Mouse (Mus musculus): ENCODE measurements around the gene Ildr1.
A peak's percentile ranks its signal among the peaks of the same experiment; 100 is the strongest.

Ildr1 gene

DNA sequence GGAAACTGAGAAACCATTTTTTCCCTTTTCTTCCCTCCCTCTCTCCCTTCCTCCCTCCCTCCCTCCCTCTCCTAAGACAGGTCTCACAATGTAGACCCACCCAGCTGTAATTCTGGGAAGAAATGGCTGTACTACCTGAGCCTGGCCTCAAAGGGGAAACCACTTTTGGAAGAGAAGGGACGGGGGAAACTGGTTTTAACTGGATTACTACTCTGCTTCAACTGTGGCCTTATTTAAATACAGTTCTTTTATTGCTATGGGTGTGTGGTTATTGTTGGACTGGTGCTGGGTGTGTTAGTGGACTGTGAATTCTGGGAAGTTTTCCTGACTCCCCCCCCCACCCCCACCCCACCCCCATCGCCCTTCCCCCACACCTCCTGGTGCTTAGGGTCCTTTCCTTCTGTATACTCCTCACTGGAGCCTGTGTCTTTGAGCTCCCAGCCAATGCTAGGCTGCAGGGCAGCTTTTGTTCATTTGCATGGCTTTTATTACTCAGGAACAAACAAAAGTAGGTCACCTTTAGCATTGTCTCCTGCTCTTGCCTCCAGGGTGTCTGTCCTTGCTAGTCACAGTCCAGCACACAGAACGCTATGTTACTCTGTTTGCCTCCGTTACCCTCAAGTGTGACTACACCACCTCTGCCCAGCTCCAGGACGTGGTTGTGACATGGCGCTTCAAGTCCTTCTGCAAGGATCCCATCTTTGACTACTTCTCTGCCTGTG, 14.1 kb downstream of the Ildr1 start:
- DNase-seq, result no peak

DNA sequence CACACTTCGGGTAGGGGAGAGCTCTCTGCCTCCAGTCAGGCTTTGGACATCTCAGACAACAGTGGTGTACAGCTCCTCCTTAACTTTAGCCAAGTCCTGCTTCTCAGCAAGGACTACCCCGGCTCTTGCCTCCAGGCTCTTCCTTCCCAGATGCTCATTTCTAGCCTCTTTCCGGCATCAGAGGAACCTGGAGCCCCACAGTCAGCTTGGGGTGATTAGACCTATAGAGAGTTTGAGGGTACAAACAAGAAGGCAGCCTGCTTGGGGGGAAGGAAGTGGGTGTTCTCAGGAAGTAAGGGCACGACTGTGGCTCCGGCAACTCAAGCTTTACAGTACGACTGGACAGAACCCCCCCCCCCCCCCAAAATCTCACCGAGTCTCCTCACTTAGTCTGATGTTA, 15.0 kb downstream of the Ildr1 start:
- no peak for DNase-seq

DNA sequence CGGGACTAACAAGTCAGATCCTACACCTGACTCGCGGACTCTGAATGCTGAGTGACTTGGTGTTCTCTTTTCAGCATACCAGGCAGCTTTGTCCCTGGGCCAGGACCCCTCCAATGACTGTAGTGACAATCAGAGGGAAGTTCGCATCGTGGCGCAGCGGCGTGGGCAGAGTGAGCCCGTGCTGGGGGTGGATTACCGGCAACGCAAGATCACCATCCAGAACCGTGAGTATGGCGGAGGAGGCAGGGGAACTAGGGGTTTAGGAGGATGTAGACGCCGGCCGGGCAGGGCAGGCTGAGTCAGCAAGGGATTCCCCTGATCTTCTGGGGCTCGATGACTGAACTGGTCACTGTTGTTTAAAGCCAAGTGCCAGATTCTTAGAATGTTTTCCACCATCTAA, 15.6 kb downstream of the Ildr1 start:
- no peak for DNase-seq

DNA sequence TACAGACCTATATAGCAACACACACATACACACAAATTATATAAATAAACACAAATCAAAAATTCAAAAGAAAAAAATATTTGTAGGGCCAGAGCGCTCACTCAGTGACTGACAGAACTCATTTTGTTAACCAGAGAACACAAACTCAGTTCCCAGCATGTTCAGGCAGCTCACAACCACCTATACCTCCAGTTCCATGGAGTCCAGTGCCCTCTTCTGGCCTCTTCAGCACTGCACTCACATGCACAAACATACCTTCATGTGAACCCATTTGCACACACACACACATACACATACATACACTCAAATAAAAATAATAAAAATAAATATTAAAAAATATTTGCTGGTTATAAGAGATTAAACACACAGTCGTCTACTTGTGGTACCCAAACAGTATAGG, 17.0 kb downstream of the Ildr1 start:
- no peak for DNase-seq

DNA sequence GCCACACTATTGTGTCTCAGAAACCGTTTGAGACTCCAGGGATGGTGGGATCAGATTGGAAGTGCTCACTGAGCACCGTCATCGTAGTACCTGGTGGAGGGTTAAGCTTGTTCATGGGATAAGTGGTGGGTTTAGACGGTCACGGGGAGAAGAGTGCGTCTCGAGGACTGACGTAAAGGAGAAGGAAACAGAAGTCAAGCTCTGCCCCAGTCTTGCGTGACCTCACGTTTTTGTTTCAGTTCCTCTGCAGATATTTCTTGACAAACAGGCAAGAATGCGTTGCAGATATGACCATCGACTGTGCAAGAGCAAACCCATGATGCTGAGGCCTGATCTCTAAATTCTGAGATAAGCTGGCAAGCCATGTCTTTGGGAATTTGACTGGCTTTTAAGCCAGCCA, 18.0 kb downstream of the Ildr1 start:
- no peak for DNase-seq

DNA sequence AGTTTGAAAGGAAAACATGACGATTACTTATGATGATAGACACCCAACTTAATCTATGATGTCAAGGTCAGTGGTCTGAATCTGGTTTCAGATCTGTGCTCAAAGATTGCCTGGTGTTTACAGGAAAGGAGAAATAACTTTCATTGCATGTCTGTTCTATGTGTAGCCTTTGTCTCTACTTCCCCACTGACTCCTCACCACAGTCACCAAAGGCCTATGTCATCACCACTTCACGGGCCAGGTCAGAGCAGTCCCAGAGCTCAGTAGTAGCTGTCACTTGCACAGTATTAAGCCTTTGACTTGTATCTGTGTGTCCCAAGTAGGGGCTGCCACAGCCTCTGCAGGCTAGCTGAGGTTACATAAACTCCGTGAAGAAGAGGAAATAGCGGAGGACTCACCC, 23.7 kb downstream of the Ildr1 start:
- no peak for DNase-seq

DNA sequence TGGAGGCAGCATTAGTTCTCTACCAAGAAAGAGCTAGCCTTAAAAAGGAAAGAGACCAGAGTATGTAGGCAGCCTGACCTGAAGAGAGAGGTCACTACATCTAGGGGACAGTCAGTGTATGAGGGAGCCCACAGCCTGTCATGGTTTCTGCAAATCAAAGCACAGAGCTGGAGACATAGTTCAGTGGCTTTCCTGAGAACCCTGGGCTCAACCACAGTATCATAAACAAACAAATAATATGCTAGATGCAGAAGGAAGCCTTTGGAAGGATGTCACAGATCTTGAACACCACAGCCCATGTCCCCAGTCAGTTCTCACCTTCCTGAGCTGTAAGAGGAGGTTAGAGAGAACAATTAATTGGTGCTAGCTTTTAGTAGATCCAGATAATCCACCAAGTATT, 24.9 kb downstream of the Ildr1 start:
- no peak for DNase-seq

DNA sequence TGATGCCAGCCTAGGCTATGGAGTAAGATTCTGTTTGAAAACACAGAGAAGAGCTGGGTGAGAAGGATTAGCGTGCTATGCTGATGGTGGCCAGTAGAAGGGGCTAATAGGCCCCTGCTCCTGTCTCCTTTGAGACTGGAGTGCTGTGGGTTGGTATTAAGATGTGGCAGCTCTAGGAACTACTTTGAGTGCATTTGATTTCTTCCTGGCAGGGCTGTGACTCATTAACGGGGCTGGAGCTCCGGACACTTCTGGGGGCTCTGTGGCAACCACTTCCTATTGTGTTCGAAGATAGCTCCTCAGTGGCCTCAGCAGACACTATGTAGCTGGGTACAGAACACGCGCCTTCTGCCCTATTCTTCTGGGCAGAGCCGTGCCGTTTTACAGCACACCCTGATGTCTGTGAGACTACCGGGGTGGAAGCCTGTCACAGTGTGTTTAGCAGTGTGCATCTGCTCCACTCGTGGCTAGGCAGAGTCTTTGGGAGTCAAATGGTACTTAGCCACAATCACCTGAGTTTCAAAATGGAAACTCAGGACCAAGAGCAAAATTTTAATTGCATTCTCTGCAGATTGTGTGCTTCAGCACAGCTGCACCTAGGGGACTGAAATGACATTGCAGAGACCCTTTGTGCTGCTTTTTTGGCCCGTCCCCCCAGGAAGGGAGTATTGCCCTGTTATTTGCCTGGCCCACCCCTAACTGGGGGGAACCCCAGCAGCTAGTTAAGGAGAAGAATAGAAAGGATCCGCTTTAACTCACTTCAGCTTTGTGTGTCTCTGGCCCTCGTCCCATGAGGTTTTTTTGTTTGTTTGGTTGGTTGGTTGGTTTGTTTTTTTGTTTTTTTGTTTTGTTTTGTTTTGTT, 26.6 kb downstream of the Ildr1 start:
- no peak for DNase-seq

DNA sequence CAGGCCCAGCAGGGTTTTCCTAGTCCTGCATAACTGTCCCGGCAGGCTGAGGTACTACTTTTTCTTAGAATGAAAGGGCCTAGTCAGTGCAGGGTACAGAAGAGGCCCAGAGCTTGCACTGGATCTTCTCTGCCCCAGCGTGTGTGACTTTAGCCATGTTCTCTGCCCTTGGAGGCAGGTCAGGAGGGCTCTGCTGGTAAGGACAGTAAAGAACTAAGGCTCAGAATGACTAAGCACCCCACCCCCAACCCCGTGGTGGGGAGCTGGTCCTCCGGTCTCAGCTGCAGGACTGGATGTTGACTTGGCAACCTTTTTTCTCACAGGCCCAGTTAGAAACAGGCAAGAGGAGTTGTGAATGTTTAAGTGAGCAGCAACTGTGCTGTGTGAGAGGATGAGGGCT, 29.0 kb downstream of the Ildr1 start:
- no peak for DNase-seq

DNA sequence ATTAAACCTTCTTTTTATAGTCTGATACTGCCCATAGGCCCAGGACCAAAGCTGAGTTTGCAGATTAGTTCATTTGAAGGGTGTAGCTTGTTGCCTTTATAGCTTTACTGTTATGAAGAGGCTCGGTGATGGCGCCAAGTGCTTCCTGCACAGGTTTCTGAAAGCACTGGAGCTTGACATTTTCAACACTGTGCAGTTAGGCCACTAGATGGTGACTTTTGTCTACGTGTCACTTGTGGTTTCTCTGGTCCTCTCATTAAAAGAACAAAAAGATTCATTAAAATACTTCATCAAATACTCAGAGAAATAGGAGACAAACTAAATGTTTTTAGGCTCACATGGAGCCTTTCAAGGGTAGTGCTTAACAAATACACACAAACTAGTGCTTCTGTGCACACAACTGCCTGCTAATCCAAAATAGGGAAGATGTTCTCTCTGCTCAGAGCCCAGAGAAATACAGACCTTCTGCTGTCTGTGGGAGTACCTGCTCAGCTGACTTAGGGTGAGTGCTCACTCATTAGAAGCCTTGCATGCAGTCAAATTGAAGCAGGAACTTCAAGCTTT, 30.2 kb downstream of the Ildr1 start:
- DNase-seq, result no peak

DNA sequence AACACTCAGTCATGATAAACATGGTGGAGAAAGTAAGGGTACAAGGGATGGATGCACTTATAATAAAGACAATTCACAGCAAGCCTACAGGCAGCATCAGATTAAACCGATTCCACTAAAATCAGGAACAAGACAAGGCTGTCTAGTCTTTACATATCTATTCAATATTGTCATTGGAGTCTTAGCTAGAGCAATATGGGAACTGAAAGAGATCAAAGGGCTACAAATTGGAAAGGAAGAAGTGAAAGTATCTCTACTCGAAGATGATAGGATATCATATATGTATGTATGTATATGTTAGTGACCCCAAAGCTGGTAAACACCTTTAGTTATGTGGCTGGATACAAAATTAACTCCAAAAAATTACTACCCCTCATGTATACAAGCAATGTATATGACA, 35.2 kb downstream of the Ildr1 start:
- DNase-seq, result no peak

DNA sequence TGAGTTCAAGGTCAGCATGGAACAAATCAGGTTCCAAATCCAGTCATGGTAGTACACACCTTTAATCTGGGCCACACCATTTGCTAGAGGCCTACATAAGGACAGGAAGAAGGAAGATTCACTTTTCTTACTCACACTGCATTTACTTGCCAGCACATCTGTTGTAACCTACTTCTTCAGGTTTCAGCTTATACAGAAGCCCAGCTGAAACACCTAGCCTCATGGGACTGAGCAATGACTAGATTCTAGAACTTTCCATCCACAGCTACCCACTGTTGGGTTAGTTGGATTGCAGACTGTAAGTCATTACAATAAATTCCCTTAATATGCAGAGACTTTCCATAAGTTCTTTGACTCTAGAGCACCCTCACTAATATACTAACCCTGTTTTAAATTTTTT, 38.8 kb downstream of the Ildr1 start:
- DNase-seq, result no peak

DNA sequence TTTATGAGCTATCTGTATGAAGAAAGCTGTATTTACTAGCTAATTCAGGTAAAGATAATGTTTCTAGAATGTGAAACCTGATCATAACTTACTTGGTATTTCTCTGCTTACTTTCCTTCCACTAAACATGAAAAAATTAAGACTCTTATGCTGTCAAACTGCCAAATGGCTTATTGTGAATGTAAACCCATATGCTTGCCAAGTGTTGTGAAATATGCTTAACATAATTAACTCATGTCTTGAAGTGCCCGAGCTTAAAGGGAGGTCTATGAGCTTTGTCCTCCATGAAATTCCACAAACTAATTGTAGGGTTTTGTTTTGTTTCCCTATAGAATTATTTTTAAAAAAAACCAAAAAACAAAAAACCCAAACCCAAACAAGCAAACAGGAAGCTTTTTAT, 40.0 kb downstream of the Ildr1 start:
- no peak for DNase-seq

DNA sequence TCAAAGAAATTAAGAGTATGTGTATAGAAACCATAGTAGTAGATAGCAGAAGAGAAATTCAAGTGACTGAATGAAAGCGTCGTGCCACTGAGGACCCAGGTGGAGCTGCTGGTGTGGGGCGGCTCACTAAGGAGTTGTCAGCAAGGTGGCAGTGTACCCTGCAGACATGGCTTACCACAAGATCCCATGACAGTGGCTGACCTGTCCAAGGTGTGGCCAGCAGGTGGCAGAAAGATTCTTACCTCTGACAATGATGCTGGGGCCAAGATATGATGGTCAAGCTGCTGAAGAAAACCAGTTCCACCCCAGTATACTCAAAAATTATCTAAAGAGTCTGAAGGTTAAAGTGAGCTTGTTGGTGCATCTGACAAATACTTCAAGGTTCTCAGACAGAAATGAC, 41.6 kb downstream of the Ildr1 start:
- peak; percentile 47 for DNase-seq

DNA sequence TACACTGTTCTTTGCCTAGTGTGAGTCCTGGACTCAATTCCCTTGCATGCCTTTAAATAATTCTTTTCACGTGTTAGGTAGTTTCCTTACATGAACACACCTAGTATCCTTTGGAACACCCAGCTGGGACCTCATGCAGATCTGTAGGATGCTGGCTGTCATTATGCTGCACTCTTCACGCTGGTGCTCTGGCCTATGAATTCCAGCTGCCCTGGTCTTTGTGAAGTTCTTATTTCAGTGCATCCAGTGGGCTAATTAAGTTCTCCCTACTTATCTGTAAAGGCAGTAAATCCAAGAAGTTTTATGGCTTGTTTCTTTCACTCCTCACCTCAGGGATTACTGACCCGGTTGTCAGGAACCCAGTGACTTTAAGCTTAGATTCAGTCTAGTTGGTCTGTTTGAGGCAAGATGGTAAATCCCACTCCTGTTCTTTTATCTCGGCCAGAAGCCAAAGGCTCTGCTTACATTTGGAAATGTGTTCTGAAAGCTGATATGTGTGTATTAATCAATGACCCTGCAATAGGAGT, 45.7 kb downstream of the Ildr1 start:
- DNase-seq, result no peak

DNA sequence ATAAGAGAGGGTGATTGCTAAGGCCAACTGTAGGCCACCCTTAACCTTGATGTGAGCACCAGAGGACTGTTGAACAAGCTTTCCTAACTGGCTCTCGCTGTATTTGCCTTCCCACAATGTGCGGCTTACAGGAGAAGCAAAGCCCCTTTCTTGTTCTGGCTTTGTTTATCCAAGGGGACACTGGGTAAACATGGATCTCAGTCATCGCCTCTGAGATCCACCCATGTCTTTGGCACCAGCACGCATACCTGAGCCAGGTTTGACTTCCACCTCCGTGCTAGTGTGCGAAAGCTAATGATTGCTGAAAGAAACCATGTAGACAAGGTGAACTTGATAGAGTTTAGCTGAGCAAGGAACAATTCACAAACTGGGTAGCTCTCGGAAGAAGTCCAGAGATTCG, 49.8 kb downstream of the Ildr1 start:
- no peak for DNase-seq

DNA sequence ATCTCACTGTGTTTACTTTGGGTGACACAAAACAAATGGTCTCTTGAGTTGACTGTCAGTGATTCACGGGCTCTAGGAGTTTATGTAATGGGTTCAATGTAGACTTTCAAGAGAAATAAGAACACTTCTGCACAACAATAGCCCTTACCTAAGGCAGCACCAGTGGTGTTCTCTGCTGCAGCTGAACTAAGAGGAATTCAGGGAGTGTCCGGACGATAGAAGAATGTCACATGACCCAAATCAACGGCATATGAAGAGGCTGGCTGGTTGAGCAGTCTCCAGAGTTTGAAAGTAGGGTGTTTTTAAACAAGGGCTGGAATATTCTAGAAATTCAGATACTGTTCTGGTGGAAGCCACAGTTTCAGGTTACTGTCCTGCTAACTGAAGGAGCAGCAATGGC, 53.3 kb downstream of the Ildr1 start:
- DNase-seq, result peak; percentile 14

DNA sequence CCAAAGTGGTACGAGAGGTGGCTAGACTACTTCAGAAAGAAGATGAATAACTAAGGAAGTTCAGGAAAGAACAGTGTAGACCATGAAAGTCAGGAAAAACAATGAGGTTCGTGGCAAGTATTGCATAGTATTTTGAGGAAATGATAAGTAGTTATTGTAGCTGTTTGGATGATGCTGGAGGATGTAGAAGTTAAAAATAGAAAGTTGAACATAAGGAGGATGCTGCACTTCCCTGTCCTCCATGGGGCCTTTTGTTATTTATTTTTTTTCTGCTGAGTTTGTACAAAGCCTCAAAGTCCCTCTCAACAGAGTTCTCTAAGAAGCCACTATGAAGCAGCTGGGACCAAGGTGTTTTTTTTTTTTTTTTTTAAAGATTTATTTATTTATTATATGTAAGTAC, 54.0 kb downstream of the Ildr1 start:
- DNase-seq, result no peak

DNA sequence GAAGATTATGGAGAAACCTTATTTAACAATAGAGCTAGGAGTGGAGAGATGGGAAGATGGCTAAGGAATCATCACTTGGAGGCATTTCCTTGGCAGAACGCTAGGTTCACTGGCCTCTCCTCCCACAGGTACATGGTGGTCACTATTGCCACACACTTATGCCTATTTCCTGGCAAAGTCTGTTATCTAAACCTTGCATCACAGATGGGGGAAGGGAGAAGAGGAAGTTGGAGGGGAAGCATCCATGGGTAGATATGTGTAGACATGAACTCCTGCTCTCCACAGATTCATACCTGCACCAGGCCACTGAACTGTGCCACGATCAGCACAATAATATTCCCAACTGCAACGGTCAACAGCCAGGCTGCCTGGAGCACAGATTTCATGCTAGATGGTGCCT, 58.2 kb downstream of the Ildr1 start:
- no peak for DNase-seq

DNA sequence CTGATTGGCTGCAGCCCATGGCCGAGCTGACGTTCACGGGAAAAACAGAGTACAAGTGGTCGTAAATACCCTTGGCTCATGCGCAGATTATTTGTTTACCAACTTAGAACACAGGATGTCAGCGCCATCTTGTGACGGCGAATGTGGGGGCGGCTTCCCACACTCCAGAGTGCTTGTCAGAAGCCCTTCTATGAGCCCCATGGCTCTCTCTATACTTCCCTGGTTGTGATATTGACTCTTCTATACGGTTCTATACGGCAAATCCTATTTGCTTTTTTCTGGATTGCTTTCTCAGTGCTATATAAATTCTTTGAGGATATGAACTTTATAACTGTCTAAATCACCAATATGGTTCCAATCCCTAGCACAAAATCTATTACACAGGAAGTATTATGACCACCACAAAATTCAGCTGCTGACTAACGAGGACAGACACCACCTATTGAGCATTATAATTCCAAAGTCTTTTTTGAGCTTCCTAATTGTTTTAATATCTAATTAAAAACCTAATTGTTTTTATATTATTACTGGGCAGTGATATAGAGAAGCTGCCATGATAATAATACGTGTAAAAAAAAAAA, 76.5 kb downstream of the Ildr1 start:
- DNase-seq, result no peak

DNA sequence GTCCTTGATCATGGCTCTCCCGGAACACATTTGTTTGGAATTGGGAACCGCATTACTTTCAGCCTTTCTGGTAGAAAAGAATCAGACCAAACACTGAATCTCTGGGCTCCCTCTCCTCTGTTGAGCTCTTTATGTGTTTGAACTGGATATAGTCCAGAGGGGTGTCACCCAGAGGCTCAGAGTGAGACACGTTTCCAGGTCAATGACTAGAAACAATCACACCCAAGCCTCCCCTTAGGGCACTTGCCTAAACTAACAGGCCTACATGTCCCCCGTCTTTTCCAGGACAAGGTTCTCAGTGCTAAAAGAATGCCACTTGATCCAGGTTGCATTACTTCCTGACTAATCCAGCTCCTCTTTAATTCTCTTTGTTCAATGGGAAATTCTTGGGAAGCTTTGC, 77.1 kb downstream of the Ildr1 start:
- DNase-seq, result peak; percentile 16

DNA sequence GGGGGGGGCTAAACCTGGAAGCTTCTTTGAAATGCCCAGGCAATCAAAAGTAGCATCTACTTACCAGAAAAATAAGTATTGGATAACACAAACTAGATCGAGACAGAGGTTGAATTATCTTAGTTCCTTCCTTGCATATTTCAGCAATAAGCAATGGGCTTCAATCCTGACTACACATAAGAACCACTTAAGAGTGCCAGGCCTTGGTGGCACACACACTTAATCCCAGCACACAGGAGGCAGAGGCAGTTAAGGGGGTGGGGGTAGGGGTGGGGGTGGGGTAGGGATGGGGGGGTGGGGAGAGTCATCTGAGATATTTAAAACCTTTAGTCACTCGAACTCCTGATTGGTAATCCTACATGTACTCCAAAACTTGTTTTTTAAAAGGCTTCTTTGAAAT, 77.5 kb downstream of the Ildr1 start:
- DNase-seq, result no peak

DNA sequence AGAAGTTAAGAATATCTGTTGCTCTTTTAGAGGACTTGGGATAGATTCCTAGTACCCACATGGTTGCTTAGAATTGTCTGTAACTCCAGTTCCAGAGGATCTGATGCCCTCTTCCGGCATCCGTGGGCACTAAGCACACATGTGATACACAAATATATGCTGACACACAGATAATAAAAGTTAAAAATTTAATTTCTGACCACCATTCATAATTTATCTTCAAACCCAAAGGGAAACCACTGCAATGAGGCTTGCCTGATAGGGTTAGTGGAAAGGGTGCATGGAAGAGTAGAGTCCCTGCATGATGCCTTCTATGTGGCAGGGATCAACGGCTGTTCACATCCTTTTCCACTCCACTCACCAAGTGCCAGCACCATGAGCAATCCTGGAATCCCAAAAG, 77.9 kb downstream of the Ildr1 start:
- DNase-seq, result no peak

DNA sequence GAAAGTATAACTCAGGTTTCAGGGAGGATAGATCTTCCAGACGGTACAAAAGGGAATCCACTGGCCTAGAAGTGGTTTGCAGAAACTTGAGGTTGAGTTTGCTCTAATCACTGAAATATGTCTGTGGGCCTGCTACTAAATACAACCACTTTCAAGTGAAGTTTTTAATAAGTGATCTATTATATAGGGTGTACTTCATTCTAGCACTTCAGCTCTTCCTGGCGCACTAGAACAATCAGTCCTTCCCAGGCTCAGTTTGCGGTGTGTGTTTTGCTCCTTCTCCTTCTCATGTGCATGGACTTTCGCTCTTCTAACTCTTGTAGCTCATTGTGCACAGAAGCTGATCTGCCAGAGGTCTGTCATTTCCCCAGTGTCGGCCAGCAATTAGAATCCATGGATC, 79.2 kb downstream of the Ildr1 start:
- DNase-seq, result no peak

Measured in lung, postnatal 14 days (tissue).